In the genomic region with DNA sequence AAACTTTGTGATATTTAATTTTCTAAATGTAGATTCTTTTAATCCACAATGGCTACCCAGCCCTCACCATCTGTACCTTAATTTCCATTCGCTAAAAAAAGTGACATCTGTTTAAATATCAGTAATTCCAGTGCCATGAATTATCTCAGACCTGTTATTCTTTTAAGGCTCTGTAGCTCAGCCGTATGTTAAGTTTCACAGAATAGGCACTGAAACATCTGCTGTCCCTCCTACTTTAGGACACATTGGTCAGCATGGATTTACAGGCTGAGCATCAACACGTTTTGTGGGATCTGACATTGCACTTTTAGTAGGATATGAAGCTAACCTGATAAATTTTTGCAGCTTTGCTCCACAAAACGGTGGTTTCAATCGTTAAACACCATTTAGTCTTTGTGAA, we compare ENCODE assay signal across 31 mouse cellular contexts. TPM values are rescaled to one million over a fixed set of nuclear protein-coding genes. Genes with fewer than 3 reads are reported as not detected.
DNase-seq lines count a peak whose midpoint lies in the region; ATAC-seq and TF ChIP-seq lines count a peak whose summit lies in the region.
"Had no signal": no experiment of that assay in that cellular context is flagged by ENCODE, and none has a peak within 500 bp of the region (broad histone marks: within the 10 kb centered on the region; RNA-seq: fewer than 3 reads in every experiment).

No protein-coding gene starts in this region.

- no peak for TF ChIP-seq CTCF in left cerebral cortex, adult 2 months (IDR thresholded peaks at IDR 0.05)

- H3K9ac ChIP-seq in forebrain, embryonic 13.5 days = no peak overlapping the region
- H3K9ac ChIP-seq in forebrain, embryonic 12.5 days = no peak overlapping the region
- H3K9ac ChIP-seq: embryonic facial prominence, embryonic 13.5 days; heart, embryonic 12.5 days; hindbrain, embryonic 13.5 days; liver, embryonic 14.5 days; stomach, embryonic 15.5 days had no signal

- H3K4me1 ChIP-seq in forebrain, embryonic 13.5 days = peaks cover 10% of the 10 kb centered on the region; the same call in 1 of the 2 replicates
- 0 out of 2 replicates have a peak, but pooled peaks cover 5% of the 10 kb centered on the region for H3K4me1 ChIP-seq in forebrain, embryonic 12.5 days
- H3K4me1 ChIP-seq: embryonic facial prominence, embryonic 13.5 days; stomach, embryonic 15.5 days had no signal

- peak; percentile 44 to 49 for DNase-seq in frontal cortex, adult 2 months (ENCODE audit: extremely low spot score in 1 of 2, low spot score in 1 of 2)
- no peak for DNase-seq in frontal cortex, postnatal 10 days (ENCODE audit: low spot score in 2 of 2)
- DNase-seq in left cerebral cortex, adult 2 months (ENCODE audit: extremely low spot score in 1 of 2, low spot score in 2 of 2) = no peak
- DNase-seq in left cerebral cortex, postnatal 36 days (ENCODE audit: low spot score in 2 of 2) = no peak
- DNase-seq in kidney, postnatal 25 days = no peak
- DNase-seq: adrenal gland, adult 8-10 months; cerebellum, adult 11 months; cerebellum, adult 9-10 months; cerebellum, postnatal 36 days; embryo, embryonic 11 days; heart, adult 2 months; heart, postnatal 4 days; kidney, adult 8-10 months; liver; lung, adult 2 months; lung, postnatal 10 days; midbrain, embryonic 14.5 days; right cerebral cortex, postnatal 14 days; thymus, postnatal 14 days had no signal

- no peak overlapping the region for H3K27ac ChIP-seq in forebrain, embryonic 13.5 days
- no peak overlapping the region for H3K27ac ChIP-seq in forebrain, embryonic 12.5 days
- H3K27ac ChIP-seq in left cerebral cortex, adult 2 months = peak overlapping the region; percentile 55; the same call in 1 of the 2 replicates
- H3K27ac ChIP-seq: embryonic facial prominence, embryonic 13.5 days; heart, adult 2 months; hindbrain, embryonic 13.5 days; kidney, postnatal 0 days; liver, embryonic 14.5 days; macrophage; stomach, embryonic 15.5 days had no signal

- H3K27me3 ChIP-seq in forebrain, embryonic 13.5 days = no peaks in the 10 kb centered on the region
- no peaks in the 10 kb centered on the region for H3K27me3 ChIP-seq in forebrain, embryonic 12.5 days
- H3K27me3 ChIP-seq: hindbrain, embryonic 13.5 days; stomach, embryonic 15.5 days had no signal

- intact Hi-C loops in left cerebral cortex, adult 2 months (cut with DNase I) = loop anchor here (1.0 kb wide), 1 partner anchor 48 kb away; no protein-coding TSS in a partner anchor
- intact Hi-C loops in left cerebral cortex, postnatal 36 days (cut with DNase I) = no loop called here

- H3K4me2 ChIP-seq in forebrain, embryonic 13.5 days = no peak overlapping the region
- no peak overlapping the region for H3K4me2 ChIP-seq in forebrain, embryonic 12.5 days
- H3K4me2 ChIP-seq: embryonic facial prominence, embryonic 13.5 days; heart, embryonic 12.5 days; hindbrain, embryonic 13.5 days; stomach, embryonic 15.5 days had no signal

- no peak overlapping the region for H3K4me3 ChIP-seq in forebrain, embryonic 13.5 days
- H3K4me3 ChIP-seq in forebrain, embryonic 12.5 days (replicated peaks) = no peak overlapping the region
- no peak overlapping the region for H3K4me3 ChIP-seq in left cerebral cortex, adult 2 months
- H3K4me3 ChIP-seq: embryonic facial prominence, embryonic 13.5 days; heart, adult 2 months; heart, embryonic 12.5 days; hindbrain, embryonic 13.5 days; stomach, embryonic 15.5 days had no signal

- no peaks in the 10 kb centered on the region for H3K9me3 ChIP-seq in forebrain, embryonic 13.5 days (replicated peaks)
- H3K9me3 ChIP-seq in forebrain, embryonic 12.5 days = no peaks in the 10 kb centered on the region
- H3K9me3 ChIP-seq: embryonic facial prominence, embryonic 13.5 days; heart, embryonic 12.5 days; hindbrain, embryonic 13.5 days; stomach, embryonic 15.5 days had no signal

- 46% methylated on average over 5 of the region's 5 CpGs for WGBS in forebrain, embryonic 13.5 days
- WGBS in forebrain, embryonic 12.5 days = 61% methylated on average over 5 of the region's 5 CpGs

- peak; percentile 63; the same call in 1 of the 2 replicates for ATAC-seq in forebrain, embryonic 13.5 days
- ATAC-seq in forebrain, embryonic 12.5 days (ENCODE audit: low FRiP score) = no peak; the same call in 1 of the 2 replicates
- ATAC-seq: intestine, embryonic 16.5 days had no signal

- H3K36me3 ChIP-seq in forebrain, embryonic 13.5 days (ENCODE audit: poor library complexity, severe bottlenecking) = no peaks in the 10 kb centered on the region
- no peaks in the 10 kb centered on the region for H3K36me3 ChIP-seq in forebrain, embryonic 12.5 days (replicated peaks)
- H3K36me3 ChIP-seq: embryonic facial prominence, embryonic 13.5 days; G1E; heart, embryonic 12.5 days; hindbrain, embryonic 13.5 days; stomach, embryonic 15.5 days had no signal

RNA-seq across cellular contexts. Expression of gene Erich3, which starts 35.2 kb away (rescaled TPM):
- polyA plus RNA-seq in forebrain, embryonic 13.5 days (2015; fragmentation: Nextera tagmentation; extraction: Ambion mirVana) = 0.70 and 0.79 TPM in 2 replicates
- polyA plus RNA-seq in forebrain, embryonic 12.5 days (2016; fragmentation: Nextera tagmentation; extraction: Ambion mirVana) = 0.58 and 0.68 TPM in 2 replicates
- 8.2 and 9.7 TPM in 2 replicates for polyA plus RNA-seq in frontal cortex, adult 2 months (2012; rRNA removed)
- 10 to 100 TPM in 1 of 2 experiments, 1 to 10 TPM in 1; 9.0 to 11.6 TPM for total RNA-seq in left cerebral cortex, adult 2 months (2021)
- 10 to 100 TPM in 1 of 2 experiments, 1 to 10 TPM in 1; 9.7 to 10.3 TPM for total RNA-seq in left cerebral cortex, postnatal 36 days (2021)
- total RNA-seq: monocyte, adult 5-6 weeks had no signal
- polyA plus RNA-seq: G1E; intestine, embryonic 16.5 days; kidney, postnatal 0 days; macrophage had no signal

Comparison
In these comparisons a context has a peak if more than half of its experiments do, and no peak if none do; other contexts are left out.
1. DNase-seq: peak in frontal cortex, adult 2 months (2 of 2); none in frontal cortex, postnatal 10 days (0 of 2), left cerebral cortex, adult 2 months (0 of 2), left cerebral cortex, postnatal 36 days (0 of 2) and kidney, postnatal 25 days (0 of 2).